Mouse (Mus musculus) urinary bladder, adult 18-20 months (tissue): ENCODE data around the gene Btg1-ps2.
"Not testable (repeated sequence)": the region's sequence is repeated elsewhere in the genome, so short reads cannot be mapped to it uniquely, and the experiment has no call there.

Experiments
- DNase-seq, 2 experiments: peaks; one replicate each; pipeline ENCODE4 v3.0.0; 2022; ENCODE audit warnings: low spot score in 2 of 2, mixed read lengths in 2 of 2

Gene Btg1-ps2

GRCm38 (mm10) chrX:38043014-38043413 is at the start of gene Btg1-ps2:
Gene Btg1-ps2 (minus strand): TSS chrX:38043114.
- DNase-seq, result not testable (repeated sequence)

- DNase-seq, result no peak
Measured at GRCm38 (mm10) chrX:38085041-38085440, 42.1 kb upstream of the Btg1-ps2 start, which contains the start of gene Rhox11. Gene Rhox11 (minus strand): TSS chrX:38085141.

- peak; percentile 4 to 17 for DNase-seq
Measured at GRCm38 (mm10) chrX:38084226-38084625, 41.3 kb upstream of the Btg1-ps2 start.

- no peak for DNase-seq
Measured at GRCm38 (mm10) chrX:38066175-38066574, 23.3 kb upstream of the Btg1-ps2 start, which contains the start of gene Rhox10. Gene Rhox10 (plus strand): TSS chrX:38066475.

- no peak for DNase-seq
Measured at GRCm38 (mm10) chrX:38061544-38061943, 18.6 kb upstream of the Btg1-ps2 start.

- no peak for DNase-seq
Measured at GRCm38 (mm10) chrX:38039666-38040065, 3.2 kb downstream of the Btg1-ps2 start.

GRCm38 (mm10) chrX:38033841-38034240 is 9.1 kb downstream of the Btg1-ps2 start:
- DNase-seq, result no peak

GRCm38 (mm10) chrX:38018597-38018996 is 24.3 kb downstream of the Btg1-ps2 start, which contains the start of gene Btg1-ps1:
Gene Btg1-ps1 (minus strand): TSS chrX:38018815.
- DNase-seq, result not testable (repeated sequence)

- no peak for DNase-seq
Measured at GRCm38 (mm10) chrX:38008756-38009155, 34.2 kb downstream of the Btg1-ps2 start.
